26 mouse cellular contexts compared by ENCODE assay signal in the genomic region with DNA sequence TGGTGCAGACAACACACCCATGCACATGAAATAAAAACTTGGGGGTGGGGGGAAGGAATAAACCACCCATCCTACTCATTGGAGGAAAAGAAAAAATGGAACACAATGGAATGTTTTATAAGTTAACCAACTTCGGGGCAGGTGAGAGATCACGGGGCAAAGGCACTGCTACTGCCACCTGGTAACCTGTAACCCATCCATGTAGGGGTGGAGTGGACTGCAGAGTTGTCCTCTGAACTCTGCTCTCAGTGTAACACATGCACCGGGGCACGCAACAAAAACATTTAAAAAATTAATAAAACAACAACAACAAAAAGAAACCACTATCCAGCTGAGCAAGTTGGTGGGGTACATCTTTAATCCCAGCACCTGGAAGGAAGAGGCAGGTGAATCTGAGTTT. TPM values are rescaled to one million over a fixed set of nuclear protein-coding genes. Genes with fewer than 3 reads are reported as not detected.
A peak's percentile ranks its signal among the peaks of the same experiment; 100 is the strongest.
DNase-seq lines count a peak whose midpoint lies in the region; ATAC-seq and TF ChIP-seq lines count a peak whose summit lies in the region.
"Had no signal": no experiment of that assay in that cellular context is flagged by ENCODE, and none has a peak within 500 bp of the region (broad histone marks: within the 10 kb centered on the region; RNA-seq: fewer than 3 reads in every experiment).

No protein-coding gene starts in this region.

- H3K79me2 ChIP-seq in liver, adult 2 months (ENCODE audit: control insufficient read depth, insufficient read depth, low read length) = no peaks in the 10 kb centered on the region; the same call in 1 of the 2 replicates

- TF ChIP-seq POLR2A in liver, adult 2 months (IDR thresholded peaks at IDR 0.05; ENCODE audit: extremely low read depth, insufficient read depth, low read length) = no peak

- WGBS in liver, adult 2 months = 57% methylated on average over 4 of the region's 4 CpGs
- WGBS in liver, embryonic 11.5 days = 96% methylated on average over 4 of the region's 4 CpGs

- no peaks in the 10 kb centered on the region for H3K27me3 ChIP-seq in liver, adult 2 months (ENCODE audit: control insufficient read depth, insufficient read depth, low read length)
- H3K27me3 ChIP-seq in liver, embryonic 11.5 days (replicated peaks; ENCODE audit: control insufficient read depth, insufficient read depth, low read length) = no peaks in the 10 kb centered on the region
- H3K27me3 ChIP-seq: CH12.LX; embryonic facial prominence, embryonic 12.5 days; forebrain, embryonic 13.5 days; forebrain, embryonic 15.5 days; Patski had no signal

- no peak overlapping the region for H3K27ac ChIP-seq in liver, adult 2 months (replicated peaks; ENCODE audit: insufficient read depth, low read depth, low read length)
- H3K27ac ChIP-seq in liver, embryonic 11.5 days (ENCODE audit: low read depth, low read length) = no peak overlapping the region
- H3K27ac ChIP-seq: embryonic facial prominence, embryonic 10.5 days; embryonic facial prominence, embryonic 12.5 days; forebrain, embryonic 13.5 days; forebrain, embryonic 15.5 days had no signal

- TF ChIP-seq CTCF in liver, adult 2 months (IDR thresholded peaks at IDR 0.05; ENCODE audit: low read depth, low read length) = no peak

- peaks cover 77% of the 10 kb centered on the region for H3K36me3 ChIP-seq in liver, adult 2 months (ENCODE audit: control insufficient read depth, insufficient read depth, low read length)
- peaks cover 83% of the 10 kb centered on the region for H3K36me3 ChIP-seq in liver, embryonic 11.5 days (ENCODE audit: control insufficient read depth, insufficient read depth, low read length)

- ATAC-seq in liver, embryonic 11.5 days (replicated peaks; ENCODE audit: low FRiP score) = no peak
- ATAC-seq: activated CD4-positive, CD25-positive, alpha-beta regulatory T cell, adult 4 months; CD4-positive, CD25-positive, alpha-beta regulatory T cell, adult 4 months; forebrain, embryonic 13.5 days; forebrain, embryonic 15.5 days; Patski had no signal

- no peak overlapping the region for H3K4me3 ChIP-seq in liver, adult 2 months (ENCODE audit: insufficient read depth, low read depth, low read length)
- no peak overlapping the region for H3K4me3 ChIP-seq in liver, embryonic 11.5 days (ENCODE audit: low read depth, low read length)
- H3K4me3 ChIP-seq: embryonic facial prominence, embryonic 10.5 days; embryonic facial prominence, embryonic 12.5 days; forebrain, embryonic 13.5 days; forebrain, embryonic 15.5 days had no signal

- no peak overlapping the region for H3K4me2 ChIP-seq in liver, embryonic 11.5 days
- H3K4me2 ChIP-seq: embryonic facial prominence, embryonic 12.5 days; forebrain, embryonic 13.5 days; forebrain, embryonic 15.5 days had no signal

- H3K4me1 ChIP-seq in liver, adult 2 months (ENCODE audit: control insufficient read depth, insufficient read depth, low read length) = no peaks in the 10 kb centered on the region; the same call in 1 of the 2 replicates
- H3K4me1 ChIP-seq in liver, embryonic 11.5 days (replicated peaks; ENCODE audit: control insufficient read depth, insufficient read depth, low read length) = no peaks in the 10 kb centered on the region; the same call in 1 of the 2 replicates
- H3K4me1 ChIP-seq: forebrain, embryonic 13.5 days; forebrain, embryonic 15.5 days had no signal

- DNase-seq in kidney, adult 11 months = peak; percentile 50
- no peak for DNase-seq in kidney, postnatal 25 days
- peak; percentile 62 for DNase-seq in kidney, adult 9 months
- no peak for DNase-seq in kidney, adult 8-10 months
- DNase-seq in liver, adult 2 months (ENCODE audit: extremely low read depth, low read depth, low spot score) = peak; percentile 40
- no peak for DNase-seq in liver, embryonic 11.5 days (ENCODE audit: low spot score)
- DNase-seq: adrenal gland, adult 8-10 months; adrenal gland, postnatal 14 days; adrenal gland, postnatal 36 days; B cell, adult 2 months; cerebellum, adult 11-12 months; cerebellum, adult 2 months; cerebellum, adult 9-10 months; cerebellum, postnatal 10 days; cerebellum, postnatal 25 days had no signal

- no peaks in the 10 kb centered on the region for H3K9me3 ChIP-seq in liver, embryonic 11.5 days (ENCODE audit: control insufficient read depth, low read length)
- H3K9me3 ChIP-seq: embryonic facial prominence, embryonic 10.5 days; embryonic facial prominence, embryonic 12.5 days; forebrain, embryonic 13.5 days; forebrain, embryonic 15.5 days; G1E had no signal

- no peak overlapping the region for H3K9ac ChIP-seq in liver, adult 2 months (ENCODE audit: low read depth, low read length)
- no peak overlapping the region for H3K9ac ChIP-seq in liver, embryonic 11.5 days (ENCODE audit: low read depth, low read length)
- H3K9ac ChIP-seq: embryonic facial prominence, embryonic 12.5 days; forebrain, embryonic 13.5 days; forebrain, embryonic 15.5 days had no signal

RNA-seq across cellular contexts. Expression of gene Prrc2a, which starts 12.6 kb away (rescaled TPM):
- 12.4 and 23.2 TPM in 2 replicates for total RNA-seq in liver, adult 2 months (2014; rRNA removed)
- 103 and 144 TPM in 2 replicates for polyA plus RNA-seq in liver, adult 2 months (2012; rRNA removed)
- 169 and 205 TPM in 2 replicates for polyA plus RNA-seq in liver, embryonic 11.5 days (2014; fragmentation: Nextera tagmentation; extraction: Ambion mirVana)

RNA-seq across cellular contexts. Expression of gene Bag6, which starts 17.1 kb away (rescaled TPM):
- total RNA-seq in liver, adult 2 months (2014; rRNA removed) = 28.1 and 40.9 TPM in 2 replicates
- polyA plus RNA-seq in liver, adult 2 months (2012; rRNA removed) = 88.4 and 119 TPM in 2 replicates
- polyA plus RNA-seq in liver, embryonic 11.5 days (2014; fragmentation: Nextera tagmentation; extraction: Ambion mirVana) = 61.4 and 73.6 TPM in 2 replicates

RNA-seq across cellular contexts. Expression of gene Apom, which starts 20.3 kb away (rescaled TPM):
- 432 and 465 TPM in 2 replicates for total RNA-seq in liver, adult 2 months (2014; rRNA removed)
- polyA plus RNA-seq in liver, adult 2 months (2012; rRNA removed) = 510 and 575 TPM in 2 replicates
- polyA plus RNA-seq in liver, embryonic 11.5 days (2014; fragmentation: Nextera tagmentation; extraction: Ambion mirVana) = 429 and 459 TPM in 2 replicates
- total RNA-seq: adrenal gland, adult 18-20 months; adrenal gland, postnatal 36 days; CH12.LX had no signal
- polyA plus RNA-seq: activated CD4-positive, CD25-positive, alpha-beta regulatory T cell, adult 4 months; embryonic facial prominence, embryonic 14.5 days had no signal

RNA-seq across cellular contexts. Expression of gene Aif1, which starts 23.7 kb away (rescaled TPM):
- total RNA-seq in liver, adult 2 months (2014; rRNA removed) = 8.6 and 13.3 TPM in 2 replicates
- polyA plus RNA-seq in liver, adult 2 months (2012; rRNA removed) = 1.6 and 2.5 TPM in 2 replicates
- polyA plus RNA-seq in liver, embryonic 11.5 days (2014; fragmentation: Nextera tagmentation; extraction: Ambion mirVana) = 13.9 and 20.0 TPM in 2 replicates

RNA-seq across cellular contexts. Expression of gene D17H6S53E, which starts 25.9 kb away (rescaled TPM):
- total RNA-seq in liver, adult 2 months (2014; rRNA removed) = 9.8 and 11.4 TPM in 2 replicates
- polyA plus RNA-seq in liver, adult 2 months (2012; rRNA removed) = 12.4 and 18.3 TPM in 2 replicates
- polyA plus RNA-seq in liver, embryonic 11.5 days (2014; fragmentation: Nextera tagmentation; extraction: Ambion mirVana) = 6.0 and 7.1 TPM in 2 replicates

Comparison
In these comparisons a context has a peak if more than half of its experiments do, and no peak if none do; other contexts are left out.
1. DNase-seq: peak in kidney, adult 11 months (single experiment), kidney, adult 9 months (single experiment) and liver, adult 2 months (single experiment); none in kidney, postnatal 25 days (0 of 2), kidney, adult 8-10 months (0 of 2) and liver, embryonic 11.5 days (single experiment).